Mouse (Mus musculus) testis, adult 2 months (tissue): ENCODE results near the gene Nexn. TPM values are rescaled to one million over a fixed set of nuclear protein-coding genes. Genes with fewer than 3 reads are reported as not detected.
"Not testable (repeated sequence)": the region's sequence is repeated elsewhere in the genome, so short reads cannot be mapped to it uniquely, and the experiment has no call there.

Experiments used
- H3K27ac ChIP-seq: fragments of 200-500 bp; 2 replicates; pipeline ENCODE4 v1.5.1; 2012; ENCODE audit warnings: low read depth, low read length; ENCODE audit not compliant: control insufficient read depth, insufficient read depth
- H3K27me3 ChIP-seq: fragments of 200-500 bp; 2 replicates; pipeline ENCODE4 v1.6.1; 2012; ENCODE audit warnings: mild to moderate bottlenecking, low read length, moderate library complexity; ENCODE audit not compliant: control insufficient read depth, insufficient read depth
- H3K36me3 ChIP-seq: fragments of 200-500 bp; 2 replicates; pipeline ENCODE4 v1.6.1; 2012; ENCODE audit warnings: mild to moderate bottlenecking, low read length; ENCODE audit not compliant: control insufficient read depth, insufficient read depth
- H3K4me1 ChIP-seq: fragments of 200-500 bp; 2 replicates; pipeline ENCODE4 v1.6.1; 2012; ENCODE audit warnings: low read length; ENCODE audit not compliant: control insufficient read depth, insufficient read depth
- H3K4me3 ChIP-seq: fragments of 200-500 bp; 2 replicates; pipeline ENCODE4 v1.5.1; 2012; ENCODE audit warnings: low read depth, mild to moderate bottlenecking, low read length, moderate library complexity, mixed read lengths; ENCODE audit not compliant: control insufficient read depth
- CTCF ChIP-seq: fragments of 200-500 bp; IDR thresholded peaks from 2 replicates; pipeline ENCODE4 v1.5.1; 2012; ENCODE audit warnings: low read depth, mild to moderate bottlenecking, inconsistent platforms, low read length, moderate library complexity; ENCODE audit not compliant: control insufficient read depth, insufficient read depth, insufficient replicate concordance
- POLR2A ChIP-seq: fragments of 200-500 bp; IDR thresholded peaks from 2 replicates; pipeline ENCODE4 v1.6.1; 2012; ENCODE audit warnings: low read depth, mild to moderate bottlenecking, inconsistent platforms, low read length, moderate library complexity; ENCODE audit not compliant: control insufficient read depth
- polyA plus RNA-seq: library from polyadenylated mRNA; depleted of rRNA; stranded (reverse); fragments of >200 nt; gene quantifications from 2 replicates; pipeline ENCODE4 v1.2.3, GENCODE M21; 2012

Nexn gene
- polyA plus RNA-seq, 1 experiment = 0.81 TPM

DNA sequence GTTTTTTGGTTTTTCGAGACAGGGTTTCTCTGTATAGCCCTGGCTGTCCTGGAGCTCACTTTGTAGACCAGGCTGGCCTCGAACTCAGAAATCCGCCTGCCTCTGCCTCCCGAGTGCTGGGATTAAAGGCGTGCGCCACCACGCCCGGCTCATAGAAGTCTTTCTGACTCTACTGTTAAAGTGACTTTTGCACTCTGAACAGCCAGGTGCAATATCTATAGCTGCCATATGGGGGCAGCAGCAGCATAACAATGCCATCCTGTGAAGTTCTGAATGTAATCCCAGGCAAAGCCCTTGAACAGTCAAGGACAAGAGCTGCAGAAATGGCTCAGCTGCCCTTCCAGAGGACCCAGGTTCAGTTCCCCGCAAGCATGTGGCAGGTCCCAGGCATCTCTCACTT lies 6.7 kb downstream of the Nexn start:
- not testable (repeated sequence) for H3K36me3 ChIP-seq, H3K4me1 ChIP-seq, H3K27me3 ChIP-seq, H3K4me3 ChIP-seq, H3K27ac ChIP-seq
- TF ChIP-seq CTCF = peak; percentile 13; the same call in 1 of the 2 replicates

DNA sequence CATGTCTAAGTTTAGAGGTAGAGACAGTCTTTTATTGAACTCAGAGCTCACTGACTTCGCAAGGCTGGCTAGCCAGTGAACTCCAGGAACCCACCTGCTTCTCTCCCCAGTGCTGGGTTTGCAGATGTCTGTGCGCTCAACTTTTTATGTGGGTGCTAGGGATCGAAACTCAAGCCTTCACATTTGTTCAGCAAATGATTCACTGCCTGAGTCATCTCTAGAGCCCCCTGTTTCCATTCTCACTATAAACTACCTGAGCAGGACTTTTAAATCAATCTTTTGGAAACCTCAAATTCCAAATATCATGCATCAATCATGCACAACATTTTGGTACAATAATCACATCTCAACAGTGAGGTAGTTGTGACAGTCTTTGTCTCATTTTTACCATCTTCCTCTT lies 8.6 kb downstream of the Nexn start:
- no peaks in the 10 kb centered on the region for H3K27me3 ChIP-seq
- no peaks in the 10 kb centered on the region for H3K36me3 ChIP-seq
- H3K4me3 ChIP-seq = no peak overlapping the region
- TF ChIP-seq POLR2A = no peak
- no peaks in the 10 kb centered on the region for H3K4me1 ChIP-seq
- no peak overlapping the region for H3K27ac ChIP-seq

- TF ChIP-seq CTCF (no peak), POLR2A (no peak)
- H3K27me3 ChIP-seq = no peaks in the 10 kb centered on the region
- no peaks in the 10 kb centered on the region; the same call in 1 of the 2 replicates for H3K36me3 ChIP-seq
- no peak overlapping the region for H3K4me3 ChIP-seq
- no peak overlapping the region for H3K27ac ChIP-seq
- no peaks in the 10 kb centered on the region for H3K4me1 ChIP-seq
Observed at GRCm38 (mm10) chr3:152250487-152250886, 15.7 kb downstream of the Nexn start.

DNA sequence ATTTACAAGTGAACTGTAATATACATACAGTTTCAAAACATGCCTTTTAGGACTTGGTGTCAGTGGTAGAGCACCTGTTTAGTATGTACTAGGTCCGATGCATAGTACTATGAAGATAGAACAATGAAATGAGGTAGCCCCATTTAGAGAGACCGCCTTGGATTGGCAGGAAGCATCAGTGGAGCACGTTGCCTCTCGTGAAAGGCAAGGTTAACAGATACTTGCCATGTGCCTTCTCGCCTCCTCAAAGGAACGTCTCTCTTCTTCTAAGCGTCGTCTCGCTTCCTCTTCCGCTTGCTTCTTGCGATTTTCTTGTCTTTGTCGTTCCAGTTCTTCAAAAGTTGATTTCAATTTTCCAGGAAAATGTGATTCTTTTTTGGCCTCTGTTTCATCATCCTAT lies 18.4 kb downstream of the Nexn start:
- no peaks in the 10 kb centered on the region; the same call in 1 of the 2 replicates for H3K36me3 ChIP-seq
- H3K27me3 ChIP-seq = no peaks in the 10 kb centered on the region
- H3K27ac ChIP-seq = no peak overlapping the region
- TF ChIP-seq CTCF = no peak
- TF ChIP-seq POLR2A = no peak
- H3K4me3 ChIP-seq = no peak overlapping the region
- no peaks in the 10 kb centered on the region for H3K4me1 ChIP-seq

GRCm38 (mm10) chr3:152245273-152245910 lies 20.8 kb downstream of the Nexn start:
- H3K4me3 ChIP-seq = no peak overlapping the region
- H3K27me3 ChIP-seq = no peaks in the 10 kb centered on the region
- no peak overlapping the region for H3K27ac ChIP-seq
- no peak for TF ChIP-seq POLR2A
- no peak for TF ChIP-seq CTCF
- no peaks in the 10 kb centered on the region for H3K4me1 ChIP-seq
- no peaks in the 10 kb centered on the region for H3K36me3 ChIP-seq

DNA sequence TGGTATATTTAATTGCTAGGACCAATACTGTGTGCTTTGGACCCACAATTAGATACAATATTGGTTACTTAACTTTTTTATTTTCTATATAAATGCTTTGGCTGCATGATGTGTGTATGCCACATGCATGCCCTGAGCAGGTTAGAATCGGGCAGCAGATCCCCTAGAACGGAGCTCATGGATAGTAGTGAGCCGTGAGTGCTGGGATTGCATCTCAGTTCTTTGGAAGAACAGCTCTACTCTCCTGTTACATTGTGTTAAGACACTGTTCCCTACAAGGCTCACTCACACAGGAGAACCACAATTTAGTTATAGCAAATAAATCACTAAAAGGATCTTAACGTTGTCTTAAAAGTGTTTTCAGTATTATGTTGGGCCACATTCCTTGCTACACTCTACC lies 22.8 kb downstream of the Nexn start:
- H3K4me3 ChIP-seq = no peak overlapping the region
- H3K27ac ChIP-seq = no peak overlapping the region
- H3K27me3 ChIP-seq = no peaks in the 10 kb centered on the region
- TF ChIP-seq POLR2A (no peak), CTCF (no peak)
- no peaks in the 10 kb centered on the region for H3K36me3 ChIP-seq
- no peaks in the 10 kb centered on the region for H3K4me1 ChIP-seq

DNA sequence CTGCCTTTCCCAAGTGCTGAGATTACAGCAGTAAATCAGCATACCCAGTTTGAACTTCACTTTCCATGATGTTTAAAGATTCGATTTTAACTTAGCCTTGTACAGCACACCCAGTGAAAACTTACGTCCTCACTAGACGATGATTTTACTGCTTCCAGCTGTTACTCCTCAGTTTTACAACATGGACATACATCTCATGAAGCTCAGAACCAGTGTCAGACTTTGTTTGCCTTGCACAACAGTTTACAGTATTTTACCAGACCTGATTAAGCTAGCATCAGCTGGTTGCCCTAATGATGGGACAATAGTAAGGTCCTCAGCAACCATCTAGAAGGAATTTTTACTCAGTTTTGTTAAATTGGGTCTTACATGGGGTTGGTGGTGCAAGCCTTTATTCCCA lies 25.1 kb downstream of the Nexn start:
- no peak overlapping the region for H3K27ac ChIP-seq
- H3K27me3 ChIP-seq = no peaks in the 10 kb centered on the region
- H3K4me1 ChIP-seq = no peaks in the 10 kb centered on the region
- no peak for TF ChIP-seq CTCF
- TF ChIP-seq POLR2A = no peak
- H3K4me3 ChIP-seq = no peak overlapping the region
- no peaks in the 10 kb centered on the region for H3K36me3 ChIP-seq

- H3K4me3 ChIP-seq = no peak overlapping the region
- no peak for TF ChIP-seq CTCF
- TF ChIP-seq POLR2A = no peak
- no peaks in the 10 kb centered on the region for H3K36me3 ChIP-seq
- H3K27ac ChIP-seq = no peak overlapping the region
- no peaks in the 10 kb centered on the region for H3K27me3 ChIP-seq
- no peaks in the 10 kb centered on the region for H3K4me1 ChIP-seq
Observed at GRCm38 (mm10) chr3:152239592-152239991, 26.6 kb downstream of the Nexn start.
